Mouse (Mus musculus): ENCODE measurements around the gene Loxl1. TPM values are rescaled to one million over a fixed set of nuclear protein-coding genes. Genes with fewer than 3 reads are reported as not detected.

Gene Loxl1
- polyA plus RNA-seq, 1 experiment from 2014 or later = 9.9 TPM

- no peak overlapping the region for H3K27ac ChIP-seq (ENCODE audit: low read depth, low read length)
These were observed 3.8 kb upstream of the Loxl1 start for GRCm38 (mm10) chr9:58316784-58317183.

GRCm38 (mm10) chr9:58315850-58316249 lies 2.9 kb upstream of the Loxl1 start:
- Histone ChIP-seq H3K9me3 (ENCODE audit: control insufficient read depth, low read length) (no peaks in the 10 kb centered on the region), H3K4me2 (no peak overlapping the region), H3K4me3 (ENCODE audit: low read depth, low read length) (no peak overlapping the region), H3K9ac (ENCODE audit: low read length) (no peak overlapping the region), H3K4me1 (ENCODE audit: control insufficient read depth, insufficient read depth, low read length) (peaks cover 20% of the 10 kb centered on the region), H3K27me3 (ENCODE audit: control insufficient read depth, insufficient read depth, low read length) (peaks cover 18% of the 10 kb centered on the region), H3K27ac (ENCODE audit: low read depth, low read length) (no peak overlapping the region; the same call in 1 of the 2 replicates), H3K36me3 (ENCODE audit: control insufficient read depth, insufficient read depth, low read length) (no peaks in the 10 kb centered on the region)
- DNase-seq (ENCODE audit: low spot score, missing footprints) (no peak), ATAC-seq (ENCODE audit: low FRiP score) (no peak)
- 100% methylated on average over 2 of the region's 2 CpGs for WGBS

More at GRCm38 (mm10) chr9:58316784-58317183, 3.8 kb upstream of the Loxl1 start:
- peaks cover 12% of the 10 kb centered on the region for H3K27me3 ChIP-seq (ENCODE audit: control insufficient read depth, insufficient read depth, low read length)
- 71% methylated on average over 7 of the region's 7 CpGs for WGBS
- H3K4me3 ChIP-seq (ENCODE audit: low read depth, low read length) = no peak overlapping the region
- H3K36me3 ChIP-seq (ENCODE audit: control insufficient read depth, insufficient read depth, low read length) = no peaks in the 10 kb centered on the region
- H3K4me1 ChIP-seq (ENCODE audit: control insufficient read depth, insufficient read depth, low read length) = peaks cover 20% of the 10 kb centered on the region
- ATAC-seq (ENCODE audit: low FRiP score) (no peak), DNase-seq (ENCODE audit: low spot score, missing footprints) (no peak)
- no peaks in the 10 kb centered on the region for H3K9me3 ChIP-seq (ENCODE audit: control insufficient read depth, low read length)
- no peak overlapping the region for H3K9ac ChIP-seq (ENCODE audit: low read length)
- H3K4me2 ChIP-seq = no peak overlapping the region

- WGBS = 42% methylated on average over 5 of the region's 5 CpGs
- ATAC-seq (ENCODE audit: low FRiP score) (no peak), DNase-seq (ENCODE audit: low spot score, missing footprints) (no peak)
- Histone ChIP-seq H3K27me3 (ENCODE audit: control insufficient read depth, insufficient read depth, low read length) (peaks cover 21% of the 10 kb centered on the region), H3K9ac (ENCODE audit: low read length) (no peak overlapping the region), H3K27ac (ENCODE audit: low read depth, low read length) (peak overlapping the region; percentile 56; the same call in 1 of the 2 replicates), H3K4me2 (no peak overlapping the region), H3K4me1 (ENCODE audit: control insufficient read depth, insufficient read depth, low read length) (peaks cover 20% of the 10 kb centered on the region), H3K4me3 (ENCODE audit: low read depth, low read length) (no peak overlapping the region), H3K9me3 (ENCODE audit: control insufficient read depth, low read length) (no peaks in the 10 kb centered on the region), H3K36me3 (ENCODE audit: control insufficient read depth, insufficient read depth, low read length) (no peaks in the 10 kb centered on the region)
These were observed 1.8 kb upstream of the Loxl1 start for GRCm38 (mm10) chr9:58314682-58315360.

- peak overlapping the region; percentile 41 for H3K9ac ChIP-seq (ENCODE audit: low read length)
- no peak overlapping the region for H3K27ac ChIP-seq (ENCODE audit: low read depth, low read length)
- ATAC-seq (ENCODE audit: low FRiP score) = peak; percentile 51
- no peaks in the 10 kb centered on the region for H3K36me3 ChIP-seq (ENCODE audit: control insufficient read depth, insufficient read depth, low read length)
- WGBS = 2% methylated on average over 63 of the region's 72 CpGs
- peaks cover 22% of the 10 kb centered on the region for H3K4me1 ChIP-seq (ENCODE audit: control insufficient read depth, insufficient read depth, low read length)
- H3K27me3 ChIP-seq (ENCODE audit: control insufficient read depth, insufficient read depth, low read length) = peaks cover 21% of the 10 kb centered on the region
- peak; percentile 93 for DNase-seq (ENCODE audit: low spot score, missing footprints)
- no peaks in the 10 kb centered on the region for H3K9me3 ChIP-seq (ENCODE audit: control insufficient read depth, low read length)
- peak overlapping the region; percentile 59 for H3K4me2 ChIP-seq
- H3K4me3 ChIP-seq (ENCODE audit: low read depth, low read length) = peak overlapping the region; percentile 34
These were observed 616 bp downstream of the Loxl1 start for GRCm38 (mm10) chr9:58312196-58312943.

- no peak for ATAC-seq (ENCODE audit: low FRiP score)
- Histone ChIP-seq H3K36me3 (ENCODE audit: control insufficient read depth, insufficient read depth, low read length) (no peaks in the 10 kb centered on the region), H3K4me3 (ENCODE audit: low read depth, low read length) (0 out of 2 replicates have a peak overlapping the region, but pooled peaks have one; percentile 34), H3K4me2 (peak overlapping the region; percentile 59; the same call in 1 of the 2 replicates), H3K27me3 (ENCODE audit: control insufficient read depth, insufficient read depth, low read length) (peaks cover 21% of the 10 kb centered on the region), H3K27ac (ENCODE audit: low read depth, low read length) (no peak overlapping the region), H3K9me3 (ENCODE audit: control insufficient read depth, low read length) (no peaks in the 10 kb centered on the region), H3K9ac (ENCODE audit: low read length) (no peak overlapping the region), H3K4me1 (ENCODE audit: control insufficient read depth, insufficient read depth, low read length) (peaks cover 22% of the 10 kb centered on the region)
- 50% methylated on average over 33 of the region's 33 CpGs for WGBS
- peak; percentile 88 for DNase-seq (ENCODE audit: low spot score, missing footprints)
These were observed 1.6 kb downstream of the Loxl1 start for GRCm38 (mm10) chr9:58311191-58311910.

- no peaks in the 10 kb centered on the region for H3K9me3 ChIP-seq (ENCODE audit: control insufficient read depth, low read length)
- peaks cover 21% of the 10 kb centered on the region for H3K27me3 ChIP-seq (ENCODE audit: control insufficient read depth, insufficient read depth, low read length)
- no peak overlapping the region for H3K9ac ChIP-seq (ENCODE audit: low read length)
- H3K4me2 ChIP-seq = no peak overlapping the region
- ATAC-seq (ENCODE audit: low FRiP score) (no peak), DNase-seq (ENCODE audit: low spot score, missing footprints) (no peak)
- H3K4me1 ChIP-seq (ENCODE audit: control insufficient read depth, insufficient read depth, low read length) = peaks cover 16% of the 10 kb centered on the region
- H3K36me3 ChIP-seq (ENCODE audit: control insufficient read depth, insufficient read depth, low read length) = no peaks in the 10 kb centered on the region
- H3K4me3 ChIP-seq (ENCODE audit: low read depth, low read length) = no peak overlapping the region
- no peak overlapping the region for H3K27ac ChIP-seq (ENCODE audit: low read depth, low read length)
- 87% methylated on average over 14 of the region's 14 CpGs for WGBS
These were observed 2.8 kb downstream of the Loxl1 start for GRCm38 (mm10) chr9:58310043-58310660.

- Histone ChIP-seq H3K27me3 (ENCODE audit: control insufficient read depth, insufficient read depth, low read length) (peaks cover 21% of the 10 kb centered on the region), H3K9ac (ENCODE audit: low read length) (no peak overlapping the region), H3K4me1 (ENCODE audit: control insufficient read depth, insufficient read depth, low read length) (peaks cover 16% of the 10 kb centered on the region), H3K4me2 (no peak overlapping the region), H3K9me3 (ENCODE audit: control insufficient read depth, low read length) (no peaks in the 10 kb centered on the region), H3K4me3 (ENCODE audit: low read depth, low read length) (no peak overlapping the region), H3K27ac (ENCODE audit: low read depth, low read length) (no peak overlapping the region), H3K36me3 (ENCODE audit: control insufficient read depth, insufficient read depth, low read length) (no peaks in the 10 kb centered on the region)
- no peak for DNase-seq (ENCODE audit: low spot score, missing footprints)
- ATAC-seq (ENCODE audit: low FRiP score) = no peak
- 30% methylated on average over 6 of the region's 6 CpGs for WGBS
These were observed 4.6 kb downstream of the Loxl1 start for GRCm38 (mm10) chr9:58308395-58308794.

- Histone ChIP-seq H3K4me2 (no peak overlapping the region), H3K9ac (ENCODE audit: low read length) (no peak overlapping the region), H3K27me3 (ENCODE audit: control insufficient read depth, insufficient read depth, low read length) (0 out of 2 replicates have a peak, but pooled peaks cover 3% of the 10 kb centered on the region), H3K4me3 (ENCODE audit: low read depth, low read length) (no peak overlapping the region), H3K9me3 (ENCODE audit: control insufficient read depth, low read length) (no peaks in the 10 kb centered on the region), H3K27ac (ENCODE audit: low read depth, low read length) (no peak overlapping the region), H3K36me3 (ENCODE audit: control insufficient read depth, insufficient read depth, low read length) (no peaks in the 10 kb centered on the region), H3K4me1 (ENCODE audit: control insufficient read depth, insufficient read depth, low read length) (peaks cover 6% of the 10 kb centered on the region)
- ATAC-seq (ENCODE audit: low FRiP score) = no peak
- WGBS = 20% methylated on average over 6 of the region's 6 CpGs
- no peak for DNase-seq (ENCODE audit: low spot score, missing footprints)
These were observed 7.3 kb downstream of the Loxl1 start for GRCm38 (mm10) chr9:58305686-58306085.
